Mouse (Mus musculus) hindbrain, postnatal 0 days (tissue): ENCODE measurements at regions not wholly inside any gene's neighbourhood (a gene's known extent, or its start where the extent isn't known, plus 50 kb on each side); places are given as distances from the start of the nearest gene placed in this dataset.

Source experiments
- ATAC-seq: fragments of 200-750 bp; cut with Nextera tagmentation; 2 replicates; pipeline ENCODE4 v1.8.0; 2017; ENCODE audit warnings: mild to moderate bottlenecking, moderate TSS enrichment, moderate library complexity
- DNase-seq: peaks from one replicate; pipeline ENCODE4 v3.0.0-alpha.2; 2015; ENCODE audit warnings: low spot score
- H3K27ac ChIP-seq: fragments of 300-500 bp; sonication (generic); 2 replicates; pipeline ENCODE4 v1.5.1; 2014; ENCODE audit warnings: mild to moderate bottlenecking
- H3K27me3 ChIP-seq: fragments of 300-500 bp; sonication (generic); 2 replicates; pipeline ENCODE4 v1.6.1; 2014; ENCODE audit warnings: low read length, mixed read lengths; ENCODE audit not compliant: insufficient read depth
- H3K36me3 ChIP-seq: fragments of 300-500 bp; sonication (generic); 2 replicates; pipeline ENCODE4 v1.6.1; 2014; ENCODE audit warnings: low read length, mixed read lengths; ENCODE audit not compliant: insufficient read depth
- H3K4me1 ChIP-seq: fragments of 300-500 bp; sonication (generic); 2 replicates; pipeline ENCODE4 v1.6.1; 2014; ENCODE audit warnings: antibody characterized with exemption, low read length, mixed read lengths; ENCODE audit not compliant: insufficient read depth
- H3K4me2 ChIP-seq: fragments of 300-500 bp; sonication (generic); 2 replicates; pipeline ENCODE4 v1.6.1; 2014; ENCODE audit warnings: low read depth, mild to moderate bottlenecking, low read length, moderate library complexity, mixed read lengths
- H3K4me3 ChIP-seq: fragments of 300-500 bp; sonication (generic); 2 replicates; pipeline ENCODE4 v1.5.1; 2014; ENCODE audit warnings: low read length
- H3K9ac ChIP-seq: fragments of 300-500 bp; sonication (generic); replicated peaks from 2 replicates; pipeline ENCODE4 v1.6.1; 2014; ENCODE audit warnings: mild to moderate bottlenecking, low read length, moderate library complexity, mixed read lengths
- H3K9me3 ChIP-seq: fragments of 300-500 bp; sonication (generic); 2 replicates; pipeline ENCODE4 v1.6.1; 2016; ENCODE audit warnings: low read length, mixed read lengths
- CTCF ChIP-seq: IDR thresholded peaks from 2 replicates; pipeline ENCODE4 v1.5.1; 2016; ENCODE audit warnings: antibody characterized with exemption, control low read depth, low read depth
- WGBS: fragments of 180-500 bp; shearing (Covaris S2); extraction: QIAGEN DNeasy Blood & Tissue Kit; methylation state at CpG from one replicate; pipeline ENCODE4 v1.1.7; 2014; 5-methylcytosine and 5-hydroxymethylcytosine counted together

GRCm38 (mm10) chr9:67610696-67611095 is 51.2 kb upstream of the Tln2 start:
- Histone ChIP-seq H3K4me1 (0 out of 2 replicates have a peak, but pooled peaks cover 6% of the 10 kb centered on the region), H3K36me3 (no peaks in the 10 kb centered on the region), H3K9ac (no peak overlapping the region), H3K27ac (no peak overlapping the region), H3K4me3 (no peak overlapping the region), H3K4me2 (no peak overlapping the region), H3K27me3 (no peaks in the 10 kb centered on the region), H3K9me3 (no peaks in the 10 kb centered on the region)
- ATAC-seq (no peak), DNase-seq (no peak)
- WGBS, result 93% methylated on average over 6 of the region's 6 CpGs
- TF ChIP-seq CTCF, result no peak

DNA sequence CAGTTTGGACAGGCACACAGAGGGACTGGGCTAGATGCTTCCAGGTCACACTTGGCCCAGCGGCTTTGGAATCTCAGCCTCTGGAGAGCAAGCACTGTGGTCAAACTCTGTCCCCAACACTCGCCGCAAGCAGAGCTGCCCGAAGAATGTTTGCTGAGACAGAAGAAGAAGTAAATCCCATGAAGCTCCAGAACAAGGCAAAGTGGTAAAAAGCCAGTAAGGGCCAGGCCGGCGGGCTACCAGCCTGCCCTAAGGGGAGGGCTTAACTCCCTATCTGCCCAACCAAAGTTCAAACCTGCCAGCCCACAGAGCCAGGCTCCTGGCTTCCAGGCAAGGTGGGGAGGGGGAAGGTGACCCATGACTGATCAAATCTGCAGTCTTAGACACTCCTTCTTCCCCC is 52.2 kb upstream of the Tln2 start:
- no peak for TF ChIP-seq CTCF
- no peak for ATAC-seq
- no peak for DNase-seq
- Histone ChIP-seq H3K27me3 (no peaks in the 10 kb centered on the region), H3K27ac (no peak overlapping the region), H3K4me3 (no peak overlapping the region), H3K36me3 (no peaks in the 10 kb centered on the region), H3K4me2 (no peak overlapping the region), H3K9ac (no peak overlapping the region), H3K9me3 (no peaks in the 10 kb centered on the region), H3K4me1 (0 out of 2 replicates have a peak, but pooled peaks cover 6% of the 10 kb centered on the region)
- 83% methylated on average over 6 of the region's 6 CpGs for WGBS

DNA sequence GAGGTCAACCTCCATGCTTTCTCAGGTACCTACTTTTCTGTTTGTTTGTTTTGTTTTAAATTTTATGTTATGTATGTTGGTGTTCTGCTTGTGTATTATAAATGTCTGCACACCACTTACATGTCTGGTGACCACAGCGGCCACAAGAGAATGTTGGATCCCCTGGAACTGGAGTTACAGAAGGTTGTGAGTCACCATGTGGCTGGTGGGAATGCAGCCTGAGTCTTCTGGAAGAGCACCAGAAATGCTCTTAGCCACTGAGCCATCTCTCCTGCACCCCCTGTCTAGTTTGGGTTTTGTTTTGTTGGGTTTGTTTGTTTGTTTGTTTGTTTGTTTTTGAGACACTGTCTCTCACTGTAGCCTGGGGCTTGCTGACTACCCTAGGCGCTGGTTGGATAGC is 52.6 kb upstream of the Tln2 start:
- no peak overlapping the region for H3K4me2 ChIP-seq
- H3K9me3 ChIP-seq, result no peaks in the 10 kb centered on the region
- DNase-seq, result no peak
- no peaks in the 10 kb centered on the region for H3K36me3 ChIP-seq
- no peak overlapping the region for H3K9ac ChIP-seq
- 0 out of 2 replicates have a peak, but pooled peaks cover 6% of the 10 kb centered on the region for H3K4me1 ChIP-seq
- no peak for TF ChIP-seq CTCF
- ATAC-seq, result no peak
- no peak overlapping the region for H3K27ac ChIP-seq
- H3K27me3 ChIP-seq, result no peaks in the 10 kb centered on the region
- no peak overlapping the region for H3K4me3 ChIP-seq
- WGBS, result 96% methylated on average over 2 of the region's 2 CpGs

GRCm38 (mm10) chr9:67614068-67614727 is 54.7 kb upstream of the Tln2 start:
- TF ChIP-seq CTCF, result no peak
- no peak for DNase-seq
- WGBS, result 76% methylated on average over 2 of the region's 2 CpGs
- no peaks in the 10 kb centered on the region for H3K9me3 ChIP-seq
- no peak overlapping the region for H3K9ac ChIP-seq
- H3K27me3 ChIP-seq, result no peaks in the 10 kb centered on the region
- no peak overlapping the region for H3K4me2 ChIP-seq
- no peaks in the 10 kb centered on the region for H3K36me3 ChIP-seq
- no peak overlapping the region for H3K4me3 ChIP-seq
- no peak for ATAC-seq
- H3K27ac ChIP-seq, result no peak overlapping the region
- H3K4me1 ChIP-seq, result no peaks in the 10 kb centered on the region

DNA sequence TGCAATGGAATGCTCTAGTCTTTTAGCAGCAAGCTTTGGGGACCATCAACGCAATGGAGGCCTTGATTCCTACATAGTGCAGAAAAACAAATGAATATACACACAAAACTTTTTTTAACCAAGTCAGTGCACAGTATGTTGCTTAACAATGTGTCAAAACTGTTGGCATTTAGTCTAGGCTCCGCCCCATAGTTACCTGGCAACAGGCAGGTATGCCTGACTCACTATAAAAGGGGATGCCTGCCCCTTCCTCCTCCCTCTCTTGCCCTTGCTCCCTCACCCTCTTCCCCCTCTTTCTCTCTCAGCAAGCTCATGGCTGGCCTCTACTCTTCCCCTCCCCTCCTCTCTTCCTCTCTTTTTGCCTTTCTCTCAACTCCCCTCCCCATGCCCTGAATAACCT is 56.7 kb upstream of the Tln2 start:
- Histone ChIP-seq H3K36me3 (no peaks in the 10 kb centered on the region), H3K9me3 (no peaks in the 10 kb centered on the region), H3K4me2 (no peak overlapping the region), H3K4me1 (no peaks in the 10 kb centered on the region), H3K27ac (no peak overlapping the region), H3K4me3 (no peak overlapping the region), H3K27me3 (no peaks in the 10 kb centered on the region), H3K9ac (no peak overlapping the region)
- no peak for TF ChIP-seq CTCF
- DNase-seq, result no peak
- 92% methylated on average over 2 of the region's 2 CpGs for WGBS
- ATAC-seq, result no peak

DNA sequence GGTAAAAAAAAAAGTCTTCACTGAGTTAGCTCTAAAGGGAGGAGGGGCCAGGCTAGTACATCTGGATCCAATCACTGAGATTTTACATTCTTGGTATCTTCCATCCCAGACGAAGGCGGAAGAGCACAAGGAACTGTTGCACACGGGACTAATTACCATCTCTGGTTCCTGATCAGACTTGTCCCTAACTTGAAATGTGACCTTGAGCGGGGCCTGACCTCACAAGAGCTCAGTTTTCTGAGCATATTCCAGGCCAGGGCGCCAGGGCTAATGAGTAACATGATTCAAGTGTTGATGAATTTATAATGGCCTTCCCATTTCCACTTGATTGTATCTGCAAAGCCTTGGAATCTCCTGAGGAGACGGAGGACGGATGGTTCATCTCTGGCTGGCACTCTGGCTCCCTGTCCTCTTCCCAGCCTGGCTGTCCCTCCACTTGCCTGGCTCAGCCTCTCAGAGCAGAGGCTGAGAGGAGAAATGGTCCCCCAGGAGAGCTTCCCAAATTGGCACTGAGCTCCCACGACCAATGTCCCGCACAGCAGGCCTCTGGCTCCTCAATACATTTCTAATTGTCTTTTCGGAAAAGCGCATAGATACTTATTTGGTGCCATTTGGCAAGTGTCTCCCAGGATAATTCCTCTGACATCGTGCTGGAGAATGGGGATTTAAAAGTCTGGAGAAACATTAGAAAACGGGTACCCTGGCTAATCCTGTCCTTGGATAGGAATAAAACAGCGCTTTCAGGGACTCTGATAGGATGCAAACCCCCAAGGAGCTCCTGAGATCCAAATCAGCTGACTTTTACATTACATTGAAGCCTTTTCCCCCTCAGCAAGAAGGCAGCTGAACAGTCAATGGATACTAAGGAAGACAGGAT is 58.1 kb upstream of the Tln2 start:
- peak; percentile 46 for DNase-seq
- H3K4me3 ChIP-seq, result no peak overlapping the region
- no peaks in the 10 kb centered on the region for H3K4me1 ChIP-seq
- no peak for ATAC-seq
- no peak overlapping the region for H3K4me2 ChIP-seq
- no peak overlapping the region for H3K27ac ChIP-seq
- no peak overlapping the region for H3K9ac ChIP-seq
- TF ChIP-seq CTCF, result no peak
- WGBS, result 35% methylated on average over 14 of the region's 14 CpGs
- H3K9me3 ChIP-seq, result no peaks in the 10 kb centered on the region
- no peaks in the 10 kb centered on the region for H3K36me3 ChIP-seq
- H3K27me3 ChIP-seq, result no peaks in the 10 kb centered on the region

GRCm38 (mm10) chr9:67620945-67621344 is 61.4 kb upstream of the Tln2 start:
- WGBS, result 47% methylated on average over 3 of the region's 3 CpGs
- TF ChIP-seq CTCF, result no peak
- ATAC-seq, result no peak

More at GRCm38 (mm10) chr9:67620945-67621344, 61.4 kb upstream of the Tln2 start:
- Histone ChIP-seq H3K9me3 (no peaks in the 10 kb centered on the region), H3K36me3 (no peaks in the 10 kb centered on the region), H3K4me2 (no peak overlapping the region), H3K9ac (no peak overlapping the region), H3K4me3 (no peak overlapping the region), H3K27ac (no peak overlapping the region), H3K4me1 (no peaks in the 10 kb centered on the region), H3K27me3 (no peaks in the 10 kb centered on the region)
- DNase-seq, result no peak
